Mouse (Mus musculus): ENCODE results near the gene Pip5kl1. TPM values are rescaled to one million over a fixed set of nuclear protein-coding genes. Genes with fewer than 3 reads are reported as not detected.

Pip5kl1 gene
- total and polyA plus RNA-seq, 2 experiments, result not detected

DNA sequence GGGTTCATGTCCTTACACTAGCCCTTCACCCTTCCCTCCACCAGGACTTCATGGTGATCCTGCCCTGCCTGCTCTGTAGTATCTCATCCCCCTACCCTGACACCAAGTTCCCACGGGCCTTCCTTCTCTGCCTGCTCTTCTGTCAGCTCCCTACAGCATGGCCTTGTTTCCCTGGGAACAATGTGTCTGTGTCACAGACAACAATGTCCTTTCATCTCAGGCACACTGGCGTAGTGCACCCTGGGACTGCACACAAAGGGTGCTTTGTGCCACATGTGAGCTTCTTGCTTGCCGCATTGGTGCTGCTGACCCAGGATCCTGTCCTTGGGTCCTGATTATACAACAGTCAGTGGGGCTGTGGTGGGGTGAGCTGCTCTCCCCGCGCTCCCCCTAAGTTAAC is 15.0 kb upstream of the Pip5kl1 start:
- Histone ChIP-seq H3K4me1 (ENCODE audit: control insufficient read depth, insufficient read depth, low read length) (no peaks in the 10 kb centered on the region), H3K27me3 (ENCODE audit: control insufficient read depth, insufficient read depth, low read length) (no peaks in the 10 kb centered on the region), H3K27ac (replicated peaks; ENCODE audit: insufficient read depth, low read depth, low read length) (no peak overlapping the region), H3K4me3 (ENCODE audit: insufficient read depth, low read depth, low read length) (no peak overlapping the region), H3K9ac (ENCODE audit: low read depth, low read length) (no peak overlapping the region), H3K79me2 (ENCODE audit: control insufficient read depth, insufficient read depth, low read length) (no peaks in the 10 kb centered on the region), H3K36me3 (ENCODE audit: control insufficient read depth, insufficient read depth, low read length) (peaks cover 7% of the 10 kb centered on the region; the same call in 1 of the 2 replicates)
- 88% methylated on average over 5 of the region's 5 CpGs for WGBS
- DNase-seq (ENCODE audit: extremely low read depth, low read depth, low spot score), result no peak
- no peak for TF ChIP-seq POLR2A (IDR thresholded peaks at IDR 0.05; ENCODE audit: extremely low read depth, insufficient read depth, low read length)
- no peak for TF ChIP-seq CTCF (IDR thresholded peaks at IDR 0.05; ENCODE audit: low read depth, low read length)

DNA sequence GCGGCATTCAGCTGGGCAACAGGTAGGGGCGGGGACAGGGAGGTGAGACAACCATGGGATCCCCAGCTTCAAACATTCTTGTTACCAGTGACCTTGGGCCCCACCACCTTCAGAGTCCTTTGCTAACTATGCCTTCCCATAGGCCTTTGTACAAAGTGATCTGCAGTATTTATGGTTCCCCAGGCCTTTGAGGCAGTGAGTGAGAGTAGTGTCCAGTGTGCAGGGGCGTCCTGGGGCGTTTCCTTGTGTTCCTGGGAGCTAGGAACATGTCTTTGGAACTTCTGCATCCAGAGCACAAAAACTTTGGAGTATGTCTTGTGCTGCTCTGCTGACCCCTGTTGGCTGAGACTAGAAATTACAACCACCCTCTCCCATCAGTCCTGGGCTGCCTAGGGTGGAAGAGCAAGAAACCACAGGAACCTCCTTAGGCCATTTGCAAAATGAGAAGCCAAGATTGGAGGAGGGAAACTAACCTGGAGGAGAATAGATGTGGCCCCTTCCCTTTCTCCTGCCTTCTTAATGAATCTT is 8.0 kb upstream of the Pip5kl1 start:
- 59% methylated on average over 4 of the region's 4 CpGs for WGBS
- no peak for TF ChIP-seq POLR2A (IDR thresholded peaks at IDR 0.05; ENCODE audit: extremely low read depth, insufficient read depth, low read length)
- peak; percentile 74 for TF ChIP-seq CTCF (IDR thresholded peaks at IDR 0.05; ENCODE audit: low read depth, low read length)
- Histone ChIP-seq H3K79me2 (ENCODE audit: control insufficient read depth, insufficient read depth, low read length) (no peaks in the 10 kb centered on the region; the same call in 1 of the 2 replicates), H3K36me3 (ENCODE audit: control insufficient read depth, insufficient read depth, low read length) (peaks cover 14% of the 10 kb centered on the region; the same call in 1 of the 2 replicates), H3K4me3 (ENCODE audit: insufficient read depth, low read depth, low read length) (no peak overlapping the region), H3K4me1 (ENCODE audit: control insufficient read depth, insufficient read depth, low read length) (peaks cover 3% of the 10 kb centered on the region), H3K27me3 (ENCODE audit: control insufficient read depth, insufficient read depth, low read length) (no peaks in the 10 kb centered on the region), H3K9ac (ENCODE audit: low read depth, low read length) (no peak overlapping the region), H3K27ac (replicated peaks; ENCODE audit: insufficient read depth, low read depth, low read length) (no peak overlapping the region)
- peak; percentile 53 for DNase-seq (ENCODE audit: extremely low read depth, low read depth, low spot score)

DNA sequence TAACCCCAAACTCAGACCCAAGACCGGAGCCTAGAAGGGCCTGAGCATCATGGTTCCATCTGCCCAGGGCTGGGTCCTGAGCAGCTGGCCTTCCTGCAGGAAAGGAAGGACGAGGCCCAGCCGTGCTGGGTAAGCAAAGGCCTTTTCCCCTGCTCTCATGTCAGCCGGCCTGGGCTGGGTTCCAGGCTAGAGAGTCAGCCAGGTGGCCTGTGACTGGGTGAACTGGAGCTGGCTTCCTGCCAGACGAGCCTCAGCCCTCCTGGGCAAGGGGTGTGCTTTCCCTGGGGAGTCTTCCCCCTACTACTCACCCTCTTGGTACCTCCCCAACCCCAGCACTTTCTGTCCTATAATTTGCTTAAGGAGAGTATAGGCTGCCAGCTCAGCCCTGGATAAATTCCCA is 6.4 kb upstream of the Pip5kl1 start:
- TF ChIP-seq POLR2A (IDR thresholded peaks at IDR 0.05; ENCODE audit: extremely low read depth, insufficient read depth, low read length), result no peak
- TF ChIP-seq CTCF (IDR thresholded peaks at IDR 0.05; ENCODE audit: low read depth, low read length), result no peak
- Histone ChIP-seq H3K4me3 (ENCODE audit: insufficient read depth, low read depth, low read length) (no peak overlapping the region), H3K79me2 (ENCODE audit: control insufficient read depth, insufficient read depth, low read length) (no peaks in the 10 kb centered on the region; the same call in 1 of the 2 replicates), H3K36me3 (ENCODE audit: control insufficient read depth, insufficient read depth, low read length) (peaks cover 11% of the 10 kb centered on the region; the same call in 1 of the 2 replicates), H3K27ac (replicated peaks; ENCODE audit: insufficient read depth, low read depth, low read length) (no peak overlapping the region), H3K27me3 (ENCODE audit: control insufficient read depth, insufficient read depth, low read length) (no peaks in the 10 kb centered on the region), H3K9ac (ENCODE audit: low read depth, low read length) (no peak overlapping the region), H3K4me1 (ENCODE audit: control insufficient read depth, insufficient read depth, low read length) (peaks cover 5% of the 10 kb centered on the region)
- 35% methylated on average over 5 of the region's 5 CpGs for WGBS
- peak; percentile 30 for DNase-seq (ENCODE audit: extremely low read depth, low read depth, low spot score)

DNA sequence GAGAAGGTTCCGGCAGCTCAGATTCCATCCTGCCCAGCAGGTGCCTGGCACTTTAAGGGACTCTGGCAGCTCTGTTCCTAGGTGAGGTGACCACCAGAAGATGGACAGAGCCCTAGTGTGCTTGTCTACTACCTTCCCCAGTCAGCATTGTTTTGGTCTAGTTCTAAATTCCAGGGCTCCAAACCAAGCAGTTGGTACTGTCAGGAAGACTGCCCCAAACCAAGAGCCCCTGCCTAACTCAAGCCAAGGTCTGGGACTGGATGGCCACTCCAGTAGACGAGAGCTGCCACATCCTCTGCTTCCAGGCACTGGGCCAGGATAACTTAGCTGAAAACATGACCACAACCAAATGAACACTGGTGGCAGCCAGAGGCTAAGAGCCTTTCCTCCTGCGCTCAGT is 5.7 kb upstream of the Pip5kl1 start:
- Histone ChIP-seq H3K79me2 (ENCODE audit: control insufficient read depth, insufficient read depth, low read length) (no peaks in the 10 kb centered on the region; the same call in 1 of the 2 replicates), H3K4me3 (ENCODE audit: insufficient read depth, low read depth, low read length) (no peak overlapping the region), H3K36me3 (ENCODE audit: control insufficient read depth, insufficient read depth, low read length) (peaks cover 11% of the 10 kb centered on the region; the same call in 1 of the 2 replicates), H3K27me3 (ENCODE audit: control insufficient read depth, insufficient read depth, low read length) (no peaks in the 10 kb centered on the region), H3K9ac (ENCODE audit: low read depth, low read length) (no peak overlapping the region), H3K4me1 (ENCODE audit: control insufficient read depth, insufficient read depth, low read length) (peaks cover 5% of the 10 kb centered on the region), H3K27ac (replicated peaks; ENCODE audit: insufficient read depth, low read depth, low read length) (no peak overlapping the region)
- WGBS, result 77% methylated on average over 3 of the region's 3 CpGs
- TF ChIP-seq CTCF (IDR thresholded peaks at IDR 0.05; ENCODE audit: low read depth, low read length) (no peak), POLR2A (IDR thresholded peaks at IDR 0.05; ENCODE audit: extremely low read depth, insufficient read depth, low read length) (no peak)
- DNase-seq (ENCODE audit: extremely low read depth, low read depth, low spot score), result no peak

DNA sequence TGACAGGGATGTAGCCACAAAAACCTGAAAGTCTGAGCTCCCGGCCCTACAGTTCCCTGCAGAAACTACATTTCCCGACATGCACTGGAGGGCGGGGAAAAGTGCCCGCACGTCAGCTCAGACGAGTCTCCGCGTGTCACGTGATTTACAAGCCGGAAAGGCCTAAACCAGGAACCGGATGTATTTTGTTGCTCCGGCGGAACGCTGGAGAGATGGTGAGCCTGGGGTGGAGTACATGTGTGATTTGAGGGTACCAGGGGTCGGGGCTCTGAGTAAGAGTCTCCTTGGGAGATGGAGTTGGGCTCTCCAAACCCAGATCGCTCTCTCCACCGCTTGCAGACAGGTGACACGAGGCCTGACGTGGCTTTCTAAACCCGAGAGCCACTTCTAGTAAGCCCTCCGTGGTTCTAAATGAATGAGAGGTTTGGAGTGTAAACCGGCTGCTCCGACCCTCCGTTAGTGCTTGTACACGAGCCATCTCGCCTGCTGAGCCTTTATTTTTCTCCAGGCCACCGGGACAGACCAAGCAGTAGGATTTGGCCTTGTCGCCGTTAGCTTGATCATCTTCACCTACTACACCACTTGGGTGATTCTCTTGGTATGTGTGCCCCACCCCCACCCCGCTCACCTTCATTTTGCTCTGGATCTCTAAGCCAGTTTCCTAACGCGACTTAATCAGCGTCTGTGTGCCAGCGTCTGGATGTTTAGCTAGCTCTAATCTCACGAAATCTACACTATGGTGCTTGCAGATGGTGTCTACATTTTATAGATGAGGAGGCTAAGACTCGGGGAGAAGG is 3.7 kb upstream of the Pip5kl1 start, which contains the start of gene Dpm2:
TSS of gene Dpm2 (plus strand) at position 161 of the 797 bp plus-strand sequence.
- H3K27ac ChIP-seq (replicated peaks; ENCODE audit: insufficient read depth, low read depth, low read length), result peak within 1 kb of the TSS; percentile 32
- TF ChIP-seq CTCF (IDR thresholded peaks at IDR 0.05; ENCODE audit: low read depth, low read length), result no peak
- TF ChIP-seq POLR2A (IDR thresholded peaks at IDR 0.05; ENCODE audit: extremely low read depth, insufficient read depth, low read length), result peak; percentile 64; the same call in 1 of the 2 replicates

More for the DNA sequence above, 3.7 kb upstream of the Pip5kl1 start, which contains the start of gene Dpm2:
- Histone ChIP-seq H3K36me3 (ENCODE audit: control insufficient read depth, insufficient read depth, low read length) (peaks cover 6% of the 10 kb centered on the region; the same call in 1 of the 2 replicates), H3K9ac (ENCODE audit: low read depth, low read length) (peak within 1 kb of the TSS; percentile 81), H3K79me2 (ENCODE audit: control insufficient read depth, insufficient read depth, low read length) (no peaks in the 10 kb centered on the region; the same call in 1 of the 2 replicates), H3K4me1 (ENCODE audit: control insufficient read depth, insufficient read depth, low read length) (peaks cover 5% of the 10 kb centered on the region), H3K27me3 (ENCODE audit: control insufficient read depth, insufficient read depth, low read length) (0 out of 2 replicates have a peak, but pooled peaks cover 5% of the 10 kb centered on the region), H3K4me3 (ENCODE audit: insufficient read depth, low read depth, low read length) (peak within 1 kb of the TSS; percentile 67)
- under 1% methylated on average over 36 of the region's 36 CpGs for WGBS
- peak; percentile 85 for DNase-seq (ENCODE audit: extremely low read depth, low read depth, low spot score)
